8 mouse cellular contexts compared by ENCODE assay signal in the genomic region with DNA sequence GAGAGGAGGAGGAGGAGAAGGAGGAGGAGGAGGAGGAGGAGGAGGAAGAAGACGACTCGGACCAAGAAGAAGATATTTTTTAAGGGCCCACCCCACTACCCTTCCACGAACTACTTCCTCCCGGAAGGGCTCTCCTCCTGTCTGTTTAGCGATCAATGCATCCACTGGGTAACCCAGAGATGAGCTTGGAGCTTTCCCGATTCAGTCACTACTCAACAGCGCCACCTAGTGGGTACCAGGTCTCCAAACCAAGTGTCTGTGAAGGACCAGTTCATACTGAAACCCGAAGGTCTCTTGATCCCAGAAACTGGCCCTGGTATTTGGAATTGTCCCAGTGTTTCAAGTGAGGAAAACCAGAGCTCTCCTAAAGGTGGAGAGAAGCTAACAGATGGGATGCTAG. TPM values are rescaled to one million over a fixed set of nuclear protein-coding genes. Genes with fewer than 3 reads are reported as not detected.
A peak's percentile ranks its signal among the peaks of the same experiment; 100 is the strongest.
DNase-seq lines count a peak whose midpoint lies in the region; ATAC-seq lines count a peak whose summit lies in the region.

No protein-coding gene starts in this region.

- 0 out of 2 replicates have a peak, but pooled peaks cover 3% of the 10 kb centered on the region for H3K36me3 ChIP-seq in intestine, embryonic 14.5 days (ENCODE audit: control insufficient read depth, insufficient read depth, low read length)

- H3K4me2 ChIP-seq in intestine, embryonic 14.5 days (ENCODE audit: low read length), result peak overlapping the region; percentile 59

- no peaks in the 10 kb centered on the region for H3K9me3 ChIP-seq in intestine, embryonic 14.5 days (ENCODE audit: control insufficient read depth, low read length)

- peak; percentile 67 for ATAC-seq in intestine, embryonic 14.5 days (replicated peaks; ENCODE audit: low FRiP score, low TSS enrichment, low read depth)
- ATAC-seq in megakaryocyte-erythroid progenitor cell, adult 5-6 weeks (replicated peaks; ENCODE audit: low FRiP score, low TSS enrichment, poor library complexity, severe bottlenecking), result peak; percentile 60

- 2% methylated on average over 8 of the region's 8 CpGs for WGBS in intestine, embryonic 14.5 days

- H3K27me3 ChIP-seq in intestine, embryonic 14.5 days (replicated peaks; ENCODE audit: control insufficient read depth, insufficient read depth, low read length), result no peaks in the 10 kb centered on the region

- intact Hi-C loops in left cerebral cortex, postnatal 14 days (cut with DNase I), result loop anchor here (1.0 to 10.0 kb wide), 2 partner anchors 100 to 451 kb away; no protein-coding TSS in a partner anchor

- H3K4me1 ChIP-seq in intestine, embryonic 14.5 days (replicated peaks; ENCODE audit: control insufficient read depth, insufficient read depth, low read length), result no peaks in the 10 kb centered on the region

- peak overlapping the region; percentile 33 for H3K4me3 ChIP-seq in intestine, embryonic 14.5 days (ENCODE audit: low read depth, low read length)

- DNase-seq in adrenal gland, adult (ENCODE audit: inconsistent age in 2 of 2, low spot score in 1 of 2), result peak; percentile 87 to 96
- peak; percentile 98 for DNase-seq in embryo, embryonic 10 days (ENCODE audit: low spot score)
- DNase-seq in gastrocnemius, postnatal 25 days, result peak; percentile 77
- DNase-seq in intestine, embryonic 14.5 days (ENCODE audit: low spot score), result peak; percentile 95
- DNase-seq in left cerebral cortex, postnatal 14 days (ENCODE audit: low spot score in 2 of 2), result peak; percentile 93 to 94
- DNase-seq in right cerebral cortex, postnatal 14 days, result peak; percentile 93
- DNase-seq in urinary bladder, postnatal 4 days (ENCODE audit: low spot score in 2 of 2), result peak; percentile 76 to 92

- H3K27ac ChIP-seq in intestine, embryonic 14.5 days (ENCODE audit: low read depth), result no peak overlapping the region

- no peak overlapping the region for H3K9ac ChIP-seq in intestine, embryonic 14.5 days (ENCODE audit: low read length)

RNA-seq across cellular contexts. Expression of a gene that starts 6.7 kb away (rescaled TPM):
- 1 to 10 TPM; 4.8 to 6.3 TPM for total RNA-seq in gastrocnemius, postnatal 25 days (2021)
- 8.1 and 9.4 TPM in 2 replicates for polyA plus RNA-seq in intestine, embryonic 14.5 days (2014; fragmentation: Nextera tagmentation; extraction: Ambion mirVana)
- total RNA-seq in left cerebral cortex, postnatal 14 days (2021), result 10 to 100 TPM; 31.5 to 32.4 TPM
- 9.9 and 11.8 TPM in 2 replicates for total RNA-seq in megakaryocyte-erythroid progenitor cell, adult 5-6 weeks (2014; fragmentation: Nextera tagmentation)
- total RNA-seq in megakaryocyte-erythroid progenitor cell, adult 5-6 weeks (2017), result 5.5 and 6.9 TPM in 2 replicates

RNA-seq across cellular contexts. Expression of a gene that starts 6.9 kb away (rescaled TPM):
- 10 to 100 TPM; 15.7 to 17.1 TPM for total RNA-seq in gastrocnemius, postnatal 25 days (2021)
- polyA plus RNA-seq in intestine, embryonic 14.5 days (2014; fragmentation: Nextera tagmentation; extraction: Ambion mirVana), result 39.3 and 41.0 TPM in 2 replicates
- 10 to 100 TPM; 44.5 to 48.0 TPM for total RNA-seq in left cerebral cortex, postnatal 14 days (2021)
- total RNA-seq in megakaryocyte-erythroid progenitor cell, adult 5-6 weeks (2014; fragmentation: Nextera tagmentation), result 28.3 and 41.7 TPM in 2 replicates
- 40.4 and 40.6 TPM in 2 replicates for total RNA-seq in megakaryocyte-erythroid progenitor cell, adult 5-6 weeks (2017)

RNA-seq across cellular contexts. Expression of a gene that starts 16.9 kb away (rescaled TPM):
- under 1 TPM in 1 of 2 experiments, not detected in 1; 0.18 TPM for total RNA-seq in gastrocnemius, postnatal 25 days (2021)
- 0.24 and 0.48 TPM in 2 replicates for polyA plus RNA-seq in intestine, embryonic 14.5 days (2014; fragmentation: Nextera tagmentation; extraction: Ambion mirVana)
- under 1 TPM; 0.22 to 0.59 TPM for total RNA-seq in left cerebral cortex, postnatal 14 days (2021)
- 6.4 and 9.0 TPM in 2 replicates for total RNA-seq in megakaryocyte-erythroid progenitor cell, adult 5-6 weeks (2014; fragmentation: Nextera tagmentation)
- 6.3 and 7.9 TPM in 2 replicates for total RNA-seq in megakaryocyte-erythroid progenitor cell, adult 5-6 weeks (2017)

RNA-seq across cellular contexts. Expression of a gene that starts 17.2 kb away (rescaled TPM):
- total RNA-seq in gastrocnemius, postnatal 25 days (2021), result 10 to 100 TPM; 44.3 to 48.3 TPM
- polyA plus RNA-seq in intestine, embryonic 14.5 days (2014; fragmentation: Nextera tagmentation; extraction: Ambion mirVana), result 22.7 and 23.6 TPM in 2 replicates
- 10 to 100 TPM; 47.7 to 50.0 TPM for total RNA-seq in left cerebral cortex, postnatal 14 days (2021)
- total RNA-seq in megakaryocyte-erythroid progenitor cell, adult 5-6 weeks (2014; fragmentation: Nextera tagmentation), result 71.7 and 84.7 TPM in 2 replicates
- total RNA-seq in megakaryocyte-erythroid progenitor cell, adult 5-6 weeks (2017), result 16.0 and 19.1 TPM in 2 replicates

RNA-seq across cellular contexts. Expression of a gene that starts 28.3 kb away (rescaled TPM):
- not detected for total RNA-seq in gastrocnemius, postnatal 25 days (2021)
- polyA plus RNA-seq in intestine, embryonic 14.5 days (2014; fragmentation: Nextera tagmentation; extraction: Ambion mirVana), result not detected in 2 replicates
- total RNA-seq in left cerebral cortex, postnatal 14 days (2021), result not detected
- not detected in 2 replicates for total RNA-seq in megakaryocyte-erythroid progenitor cell, adult 5-6 weeks (2014; fragmentation: Nextera tagmentation)
- not detected in 2 replicates for total RNA-seq in megakaryocyte-erythroid progenitor cell, adult 5-6 weeks (2017)

Comparison
In these comparisons a context has a peak if more than half of its experiments do, and no peak if none do; other contexts are left out.
1. RNA of a gene that starts 16.9 kb away (total RNA-seq): 6.3 to 9.0 TPM in megakaryocyte-erythroid progenitor cell, adult 5-6 weeks; 0.22 to 0.59 TPM in left cerebral cortex, postnatal 14 days and 0.18 TPM in gastrocnemius, postnatal 25 days; every median in the first group is over 4 times any median in the second.
2. Peak in every context shown above with its lines, with median percentiles within 50 percentile points of each other: DNase-seq.